Mouse (Mus musculus) C2C12 (cell line): ENCODE measurements around the gene Itpr3. TPM values are rescaled to one million over a fixed set of nuclear protein-coding genes. Genes with fewer than 3 reads are reported as not detected.

Experiments
- H3K27me3 ChIP-seq: one replicate; pipeline ENCODE4 v1.6.1; 2011; ENCODE audit not compliant: control insufficient read depth, insufficient read depth, insufficient read length
- H3K36me3 ChIP-seq: one replicate; pipeline ENCODE4 v1.6.1; 2011; ENCODE audit not compliant: control insufficient read depth, insufficient read depth
- H3K4me3 ChIP-seq: one replicate; pipeline ENCODE4 v1.5.1; 2011; ENCODE audit warnings: mild to moderate bottlenecking, control low read depth; ENCODE audit not compliant: poor library complexity, insufficient read depth, severe bottlenecking
- H3K79me2 ChIP-seq: one replicate; pipeline ENCODE4 v1.6.1; 2011; ENCODE audit not compliant: control insufficient read depth, insufficient read depth
- H3K79me3 ChIP-seq: one replicate; pipeline ENCODE4 v1.6.1; 2011; ENCODE audit warnings: low read depth, control low read depth
- H3ac ChIP-seq: one replicate; pipeline ENCODE3; 2011; ENCODE audit warnings: low read depth; ENCODE audit not compliant: control insufficient read depth, insufficient read length
- CEBPB ChIP-seq: IDR thresholded peaks from one replicate; pipeline ENCODE4 v1.6.1; 2011; ENCODE audit warnings: low read depth, mild to moderate bottlenecking, control low read depth, moderate library complexity
- CTCF ChIP-seq: IDR thresholded peaks from one replicate; pipeline ENCODE4 v1.5.1; 2011; ENCODE audit not compliant: control insufficient read depth, insufficient read depth, insufficient read length
- FOSL1 ChIP-seq: IDR thresholded peaks from one replicate; pipeline ENCODE4 v1.8.0; 2011; ENCODE audit warnings: mild to moderate bottlenecking, low read length; ENCODE audit not compliant: poor library complexity, insufficient read depth, severe bottlenecking
- MAX ChIP-seq: IDR thresholded peaks from one replicate; pipeline ENCODE4 v1.6.1; 2011; ENCODE audit warnings: mild to moderate bottlenecking, control low read depth
- MYOD1 ChIP-seq: IDR thresholded peaks from one replicate; pipeline ENCODE4 v1.6.1; 2011; ENCODE audit warnings: low read depth; ENCODE audit not compliant: control insufficient read depth, insufficient read length
- MYOG ChIP-seq: IDR thresholded peaks from one replicate; pipeline ENCODE4 v1.6.1; 2011; ENCODE audit not compliant: control insufficient read depth, insufficient read length; ENCODE audit errors: extremely low read depth
- USF1 ChIP-seq: IDR thresholded peaks from one replicate; pipeline ENCODE4 v1.6.1; 2011; ENCODE audit warnings: low read depth, mild to moderate bottlenecking, control low read depth, moderate library complexity
- polyA plus RNA-seq: library from polyadenylated mRNA; unstranded; fragments of >200 nt; fragmentation: generic; extraction: Trizol; gene quantifications from one replicate; pipeline ENCODE4 v1.2.1, GENCODE M21; 2012; ENCODE audit warnings: missing spikeins

Itpr3 gene
- polyA plus RNA-seq, 1 experiment = 20.0 TPM

GRCm38 (mm10) chr17:27081868-27082267, 24.8 kb downstream of the Itpr3 start:
- H3ac ChIP-seq = no peak overlapping the region
- H3K27me3 ChIP-seq = no peaks in the 10 kb centered on the region
- TF ChIP-seq MYOG (no peak), CTCF (no peak), USF1 (no peak), CEBPB (no peak), FOSL1 (no peak), MAX (no peak), MYOD1 (no peak)
- H3K79me3 ChIP-seq = peaks cover 9% of the 10 kb centered on the region
- no peak overlapping the region for H3K4me3 ChIP-seq
- no peaks in the 10 kb centered on the region for H3K36me3 ChIP-seq
- peaks cover 62% of the 10 kb centered on the region for H3K79me2 ChIP-seq

- Histone ChIP-seq H3K27me3 (no peaks in the 10 kb centered on the region), H3K79me2 (peaks cover 52% of the 10 kb centered on the region), H3K36me3 (no peaks in the 10 kb centered on the region), H3K79me3 (peaks cover 3% of the 10 kb centered on the region), H3K4me3 (no peak overlapping the region), H3ac (no peak overlapping the region)
- TF ChIP-seq MYOG (no peak), MAX (no peak), MYOD1 (peak; percentile 63), USF1 (peak; percentile 80)
Measured at GRCm38 (mm10) chr17:27082796-27083195, 25.7 kb downstream of the Itpr3 start.

DNA sequence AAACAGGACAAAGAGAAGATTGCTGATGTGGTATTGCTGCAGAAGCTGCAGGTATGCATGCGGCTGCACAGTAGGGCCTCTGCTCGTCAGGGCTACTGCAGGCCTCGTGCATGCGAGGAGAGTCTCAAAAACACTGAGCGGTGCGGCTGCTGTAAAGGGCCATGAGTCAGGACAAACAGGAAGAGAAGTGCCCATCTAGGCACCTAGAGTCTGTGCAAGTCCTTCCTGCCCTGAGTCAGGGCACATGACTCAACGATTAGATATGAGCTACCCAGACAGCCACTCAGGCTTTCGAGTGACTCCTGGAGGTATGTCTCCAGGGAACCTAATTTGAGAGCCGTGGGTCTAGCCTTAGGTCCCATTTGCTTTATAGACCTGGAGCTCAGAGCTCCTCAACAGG, 26.5 kb downstream of the Itpr3 start:
- Histone ChIP-seq H3ac (no peak overlapping the region), H3K79me3 (peaks cover 2% of the 10 kb centered on the region), H3K79me2 (peaks cover 46% of the 10 kb centered on the region), H3K36me3 (no peaks in the 10 kb centered on the region), H3K4me3 (no peak overlapping the region), H3K27me3 (no peaks in the 10 kb centered on the region)
- TF ChIP-seq FOSL1 (peak; percentile 89), MAX (peak; percentile 99), MYOD1 (no peak), USF1 (peak; percentile 73), CEBPB (no peak)

DNA sequence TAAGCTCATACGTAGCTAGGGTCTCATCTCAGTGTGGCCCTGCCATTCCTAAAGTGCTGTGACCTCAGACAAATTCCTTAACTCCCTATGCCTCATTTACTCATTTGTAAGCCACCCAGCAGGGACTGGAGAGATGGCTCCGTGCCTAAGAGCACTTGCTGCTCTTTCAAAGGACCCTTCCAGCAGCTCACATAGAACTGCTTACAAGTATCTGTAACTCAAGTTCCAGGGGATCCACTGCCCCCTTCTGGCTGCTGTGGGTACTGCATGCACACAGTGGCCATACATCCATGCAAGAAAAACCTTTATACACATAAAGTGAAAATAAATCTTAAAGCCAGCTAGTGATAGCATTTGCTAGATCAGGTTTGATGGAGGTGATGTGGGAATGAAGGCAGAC, 28.6 kb downstream of the Itpr3 start:
- Histone ChIP-seq H3ac (no peak overlapping the region), H3K36me3 (peaks cover 4% of the 10 kb centered on the region), H3K79me2 (peaks cover 26% of the 10 kb centered on the region), H3K27me3 (no peaks in the 10 kb centered on the region), H3K4me3 (no peak overlapping the region), H3K79me3 (no peaks in the 10 kb centered on the region)
- TF ChIP-seq MYOD1 (no peak), CEBPB (no peak), USF1 (no peak), CTCF (peak; percentile 40), MAX (no peak), MYOG (no peak), FOSL1 (no peak)

- no peaks in the 10 kb centered on the region for H3K27me3 ChIP-seq
- H3K79me2 ChIP-seq = peaks cover 21% of the 10 kb centered on the region
- H3K79me3 ChIP-seq = no peaks in the 10 kb centered on the region
- TF ChIP-seq CEBPB (no peak), CTCF (peak; percentile 56), FOSL1 (no peak), MYOG (no peak), USF1 (no peak)
- no peak overlapping the region for H3K4me3 ChIP-seq
- H3ac ChIP-seq = no peak overlapping the region
- peaks cover 14% of the 10 kb centered on the region for H3K36me3 ChIP-seq
Measured at GRCm38 (mm10) chr17:27087426-27087825, 30.3 kb downstream of the Itpr3 start.

- Histone ChIP-seq H3K36me3 (peaks cover 18% of the 10 kb centered on the region), H3K79me2 (peaks cover 13% of the 10 kb centered on the region), H3ac (no peak overlapping the region), H3K4me3 (no peak overlapping the region), H3K27me3 (no peaks in the 10 kb centered on the region), H3K79me3 (no peaks in the 10 kb centered on the region)
- TF ChIP-seq MYOD1 = no peak
- TF ChIP-seq FOSL1 = no peak
- no peak for TF ChIP-seq USF1
- no peak for TF ChIP-seq MYOG
- TF ChIP-seq CEBPB = no peak
- no peak for TF ChIP-seq CTCF
- no peak for TF ChIP-seq MAX
Measured at GRCm38 (mm10) chr17:27090068-27090467, 33.0 kb downstream of the Itpr3 start.
